In the genomic region with DNA sequence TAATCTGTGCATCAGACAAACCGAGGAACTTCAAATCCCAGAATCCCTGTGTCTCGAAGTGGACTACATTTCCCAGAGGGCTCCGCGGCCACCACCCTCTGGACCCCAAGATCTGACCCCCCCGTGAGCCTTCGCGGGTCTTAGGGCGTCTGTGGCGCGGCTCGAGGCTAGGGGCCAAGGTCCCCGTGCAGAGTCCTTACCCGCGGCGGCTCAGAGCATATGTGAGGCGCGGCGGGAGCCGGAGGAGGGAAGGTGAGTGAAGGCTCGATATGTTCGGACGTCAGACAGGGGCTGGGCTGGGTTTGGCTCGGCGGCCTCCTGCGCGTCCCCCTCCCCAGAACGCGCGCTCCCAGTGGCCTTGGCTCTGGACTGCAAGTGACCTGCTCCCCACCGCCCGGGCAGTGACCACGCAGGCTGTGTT, we compare ENCODE assay signal across 8 mouse cellular contexts. TPM values are rescaled to one million over a fixed set of nuclear protein-coding genes. Genes with fewer than 3 reads are reported as not detected.
DNase-seq lines count a peak whose midpoint lies in the region; ATAC-seq and TF ChIP-seq lines count a peak whose summit lies in the region.

A gene (plus strand): TSS at position 107 of the 421 bp plus-strand sequence.

- H3K27ac ChIP-seq in forebrain, embryonic 10.5 days: peak within 1 kb of the TSS; percentile 95
- peak within 1 kb of the TSS; percentile 65 for H3K27ac ChIP-seq in heart, embryonic 13.5 days (replicated peaks)
- peak within 1 kb of the TSS; percentile 50; the same call in 1 of the 2 replicates for H3K27ac ChIP-seq in kidney, postnatal 0 days
- 0 out of 2 replicates have a peak within 1 kb of the TSS, but pooled peaks have one; percentile 67 for H3K27ac ChIP-seq in limb, embryonic 15.5 days

- peak; percentile 71; the same call in 1 of the 2 replicates for ATAC-seq in heart, embryonic 13.5 days (ENCODE audit: extremely low read depth, insufficient number of reproducible peaks, low FRiP score, low TSS enrichment)
- peak; percentile 94 for ATAC-seq in kidney, postnatal 0 days (replicated peaks; ENCODE audit: low FRiP score, low read depth)
- ATAC-seq in limb, embryonic 15.5 days (ENCODE audit: insufficient number of reproducible peaks, low FRiP score, low TSS enrichment, low read depth): peak; percentile 85

- DNase-seq in brain, embryonic 18.5 days (ENCODE audit: low read depth, low spot score): peak; percentile 58
- peak; percentile 84 for DNase-seq in forebrain, embryonic 10.5 days (ENCODE audit: extremely low spot score, low spot score)
- DNase-seq in kidney, postnatal 0 days (ENCODE audit: low spot score): peak; percentile 91
- peak; percentile 90 for DNase-seq in neural tube, embryonic 10.5 days (ENCODE audit: extremely low spot score, low spot score)
- peak; percentile 34 for DNase-seq in urinary bladder, adult 2 months (ENCODE audit: low spot score)

- H3K4me1 ChIP-seq in E14TG2a.4 (replicated peaks; ENCODE audit: low read depth, low read length): peaks cover 14% of the 10 kb centered on the region
- peaks cover 9% of the 10 kb centered on the region for H3K4me1 ChIP-seq in forebrain, embryonic 10.5 days
- H3K4me1 ChIP-seq in heart, embryonic 13.5 days: peaks cover 8% of the 10 kb centered on the region
- peaks cover 7% of the 10 kb centered on the region; the same call in 1 of the 2 replicates for H3K4me1 ChIP-seq in kidney, postnatal 0 days (replicated peaks; ENCODE audit: insufficient read depth, low read length)
- H3K4me1 ChIP-seq in limb, embryonic 15.5 days: peaks cover 9% of the 10 kb centered on the region

- H3K36me3 ChIP-seq in E14TG2a.4 (ENCODE audit: insufficient read depth, low read length): peaks cover 7% of the 10 kb centered on the region
- peaks cover 32% of the 10 kb centered on the region for H3K36me3 ChIP-seq in forebrain, embryonic 10.5 days (replicated peaks)
- H3K36me3 ChIP-seq in heart, embryonic 13.5 days: peaks cover 31% of the 10 kb centered on the region
- H3K36me3 ChIP-seq in kidney, postnatal 0 days (ENCODE audit: insufficient read depth, low read length): no peaks in the 10 kb centered on the region
- H3K36me3 ChIP-seq in limb, embryonic 15.5 days: peaks cover 9% of the 10 kb centered on the region; the same call in 1 of the 2 replicates

- peak within 1 kb of the TSS; percentile 93 for H3K9ac ChIP-seq in heart, embryonic 13.5 days
- H3K9ac ChIP-seq in kidney, postnatal 0 days (ENCODE audit: low read depth, low read length): peak within 1 kb of the TSS; percentile 70
- peak within 1 kb of the TSS; percentile 55 for H3K9ac ChIP-seq in limb, embryonic 15.5 days

- peaks cover 9% of the 10 kb centered on the region for H3K27me3 ChIP-seq in E14TG2a.4 (ENCODE audit: insufficient read depth, low read length)
- no peaks in the 10 kb centered on the region for H3K27me3 ChIP-seq in forebrain, embryonic 10.5 days (ENCODE audit: poor library complexity, severe bottlenecking)
- no peaks in the 10 kb centered on the region for H3K27me3 ChIP-seq in heart, embryonic 13.5 days (replicated peaks)
- no peaks in the 10 kb centered on the region for H3K27me3 ChIP-seq in kidney, postnatal 0 days (ENCODE audit: insufficient read depth, low read length)
- no peaks in the 10 kb centered on the region for H3K27me3 ChIP-seq in limb, embryonic 15.5 days

- H3K9me3 ChIP-seq in E14TG2a.4 (ENCODE audit: low read length): no peaks in the 10 kb centered on the region
- H3K9me3 ChIP-seq in forebrain, embryonic 10.5 days: no peaks in the 10 kb centered on the region
- H3K9me3 ChIP-seq in heart, embryonic 13.5 days: no peaks in the 10 kb centered on the region
- no peaks in the 10 kb centered on the region for H3K9me3 ChIP-seq in kidney, postnatal 0 days (replicated peaks; ENCODE audit: low read length)
- H3K9me3 ChIP-seq in limb, embryonic 15.5 days: no peaks in the 10 kb centered on the region

- peak within 1 kb of the TSS; percentile 95 for H3K4me3 ChIP-seq in E14TG2a.4 (replicated peaks; ENCODE audit: low read length)
- peak within 1 kb of the TSS; percentile 87 for H3K4me3 ChIP-seq in forebrain, embryonic 10.5 days
- H3K4me3 ChIP-seq in heart, embryonic 13.5 days: peak within 1 kb of the TSS; percentile 84
- peak within 1 kb of the TSS; percentile 80 for H3K4me3 ChIP-seq in kidney, postnatal 0 days (replicated peaks; ENCODE audit: low read depth, low read length)
- peak within 1 kb of the TSS; percentile 62 for H3K4me3 ChIP-seq in limb, embryonic 15.5 days

- WGBS in forebrain, embryonic 10.5 days: under 1% methylated on average over 32 of the region's 32 CpGs
- under 1% methylated on average over 32 of the region's 32 CpGs for WGBS in heart, embryonic 13.5 days
- WGBS in kidney, postnatal 0 days: under 1% methylated on average over 31 of the region's 32 CpGs
- under 1% methylated on average over 32 of the region's 32 CpGs for WGBS in limb, embryonic 15.5 days

- H3K4me2 ChIP-seq in heart, embryonic 13.5 days: peak within 1 kb of the TSS; percentile 93
- peak within 1 kb of the TSS; percentile 94 for H3K4me2 ChIP-seq in kidney, postnatal 0 days (ENCODE audit: low read length)
- H3K4me2 ChIP-seq in limb, embryonic 15.5 days: peak within 1 kb of the TSS; percentile 69

- TF ChIP-seq CTCF in E14TG2a.4 (conservative IDR thresholded peaks at IDR 0.05; ENCODE audit: low read length): no peak
- TF ChIP-seq CTCF in kidney, postnatal 0 days (IDR thresholded peaks at IDR 0.05; ENCODE audit: low read depth): peak; percentile 48

RNA-seq across cellular contexts. Expression of the gene that starts here (rescaled TPM):
- 7.6 and 8.6 TPM in 2 replicates for polyA plus RNA-seq in forebrain, embryonic 10.5 days (2016; fragmentation: Nextera tagmentation; extraction: Ambion mirVana)
- 5.1 and 5.3 TPM in 2 replicates for polyA plus RNA-seq in heart, embryonic 13.5 days (2015; fragmentation: Nextera tagmentation; extraction: Ambion mirVana)
- polyA plus RNA-seq in kidney, postnatal 0 days (2015; fragmentation: Nextera tagmentation; extraction: Ambion mirVana): 9.2 and 10.9 TPM in 2 replicates
- 8.3 TPM in 2 replicates for polyA plus RNA-seq in limb, embryonic 15.5 days (2015; fragmentation: Nextera tagmentation; extraction: Ambion mirVana)
- polyA plus RNA-seq in urinary bladder, adult 2 months (2012; rRNA removed): 5.1 and 6.9 TPM in 2 replicates

Comparison
In these comparisons a context has a peak if more than half of its experiments do, and no peak if none do; other contexts are left out.
1. Peak in every context shown above with its lines: DNase-seq, ATAC-seq, H3K4me3 ChIP-seq and H3K27ac ChIP-seq.
2. DNase-seq: peak in every context shown above with its lines; median percentile 91 in kidney, postnatal 0 days; 90 in neural tube, embryonic 10.5 days; 84 in forebrain, embryonic 10.5 days; 58 in brain, embryonic 18.5 days; 34 in urinary bladder, adult 2 months.